Mouse (Mus musculus): ENCODE data around the gene Cmtm7.

DNA sequence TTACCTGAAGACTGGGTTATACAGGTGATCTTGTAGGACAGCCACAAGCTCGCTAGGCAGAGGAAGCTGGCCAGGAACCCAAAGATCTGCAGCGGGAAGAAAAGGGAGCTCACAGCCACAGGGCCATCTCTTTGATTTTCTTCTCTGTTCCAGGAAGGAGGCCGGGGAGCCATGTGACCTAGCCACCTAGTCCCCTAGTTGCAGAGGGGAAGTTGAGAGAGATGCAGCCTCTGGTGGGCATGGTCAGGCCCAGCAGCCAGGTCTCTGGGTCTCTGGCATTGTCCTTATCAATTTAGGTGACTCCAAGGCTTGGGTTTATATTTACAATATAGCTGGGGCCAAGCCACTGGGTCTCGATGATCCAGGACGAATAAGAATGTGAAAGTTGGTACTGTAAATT is 22.9 kb downstream of the Cmtm7 start:
- TF ChIP-seq CTCF (IDR thresholded peaks at IDR 0.05; ENCODE audit: low read depth, low read length) (no peak), POLR2A (IDR thresholded peaks at IDR 0.05; ENCODE audit: insufficient read depth, low read length) (no peak)

All from ES-Bruce4 (cell line).